Mouse (Mus musculus) retina, postnatal 7 days (tissue): ENCODE results near the gene Omp.

Experiments used
- DNase-seq: peaks from one replicate; pipeline ENCODE4 v3.0.0-alpha.2; 2012; ENCODE audit warnings: low read depth, low spot score

Gene Omp

GRCm38 (mm10) chr7:98103002-98103941 is 42.0 kb downstream of the Omp start:
- peak; percentile 89 for DNase-seq

- no peak for DNase-seq
Observed at GRCm38 (mm10) chr7:98102488-98102887, 42.8 kb downstream of the Omp start.

- DNase-seq: no peak
Observed at GRCm38 (mm10) chr7:98097557-98097956, 47.7 kb downstream of the Omp start.

- DNase-seq: no peak
Observed at GRCm38 (mm10) chr7:98095852-98096251, 49.5 kb downstream of the Omp start.
